Mouse (Mus musculus): Measurements from ENCODE around the gene Cftr. TPM values are rescaled to one million over a fixed set of nuclear protein-coding genes. Genes with fewer than 3 reads are reported as not detected.

Cftr gene
- polyA plus RNA-seq (2011; ENCODE audit: insufficient read depth, insufficient read length, low replicate concordance, missing spikeins), result not detected in 2 replicates

DNA sequence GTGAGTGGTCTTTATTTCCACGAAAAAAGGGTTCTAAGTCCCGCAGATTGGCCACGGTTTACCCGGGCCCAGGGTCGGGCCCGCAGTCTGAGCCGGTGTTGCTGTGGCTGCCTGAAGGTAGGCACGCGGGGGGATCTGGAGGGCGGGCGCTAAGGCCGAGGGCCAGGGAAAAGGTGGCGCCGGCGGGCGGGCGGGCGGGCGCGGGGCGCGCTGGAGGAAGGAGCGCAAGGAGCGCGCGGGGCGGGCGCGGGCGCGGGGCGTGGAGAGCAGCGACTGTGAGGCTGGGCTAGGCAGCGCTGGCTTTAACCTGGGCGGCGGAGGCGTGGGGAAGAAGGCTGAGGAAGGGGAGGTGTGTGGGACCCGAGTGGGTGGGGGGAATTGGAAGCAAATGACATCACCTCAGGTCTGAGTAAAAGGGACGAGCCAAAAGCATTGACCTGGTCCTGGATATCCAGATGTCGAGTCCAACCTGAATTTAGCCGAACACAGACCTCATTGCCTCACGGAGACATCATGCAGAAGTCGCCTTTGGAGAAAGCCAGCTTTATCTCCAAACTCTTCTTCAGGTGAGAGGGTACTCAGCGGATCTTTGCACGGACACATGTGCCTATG, at the start of gene Cftr:
TSS of gene Cftr (plus strand) at position 377 of the 612 bp plus-strand sequence.
- H3K4me3 ChIP-seq (replicated peaks; ENCODE audit: control insufficient read depth, low read depth, low read length), result no peak within 1 kb of the TSS
- H3K4me1 ChIP-seq (ENCODE audit: control insufficient read depth, insufficient read depth, low read length), result no peaks in the 10 kb centered on the region
- no peak for TF ChIP-seq POLR2A (IDR thresholded peaks at IDR 0.05; ENCODE audit: borderline replicate concordance, control insufficient read depth, low read depth, low read length)
- TF ChIP-seq CTCF (IDR thresholded peaks at IDR 0.05; ENCODE audit: control insufficient read depth, insufficient read depth, low read length), result no peak
- no peak within 1 kb of the TSS for H3K27ac ChIP-seq (ENCODE audit: control insufficient read depth, insufficient read depth, low read depth, low read length, poor library complexity)
- WGBS, result 2% methylated on average over 43 of the region's 45 CpGs

DNA sequence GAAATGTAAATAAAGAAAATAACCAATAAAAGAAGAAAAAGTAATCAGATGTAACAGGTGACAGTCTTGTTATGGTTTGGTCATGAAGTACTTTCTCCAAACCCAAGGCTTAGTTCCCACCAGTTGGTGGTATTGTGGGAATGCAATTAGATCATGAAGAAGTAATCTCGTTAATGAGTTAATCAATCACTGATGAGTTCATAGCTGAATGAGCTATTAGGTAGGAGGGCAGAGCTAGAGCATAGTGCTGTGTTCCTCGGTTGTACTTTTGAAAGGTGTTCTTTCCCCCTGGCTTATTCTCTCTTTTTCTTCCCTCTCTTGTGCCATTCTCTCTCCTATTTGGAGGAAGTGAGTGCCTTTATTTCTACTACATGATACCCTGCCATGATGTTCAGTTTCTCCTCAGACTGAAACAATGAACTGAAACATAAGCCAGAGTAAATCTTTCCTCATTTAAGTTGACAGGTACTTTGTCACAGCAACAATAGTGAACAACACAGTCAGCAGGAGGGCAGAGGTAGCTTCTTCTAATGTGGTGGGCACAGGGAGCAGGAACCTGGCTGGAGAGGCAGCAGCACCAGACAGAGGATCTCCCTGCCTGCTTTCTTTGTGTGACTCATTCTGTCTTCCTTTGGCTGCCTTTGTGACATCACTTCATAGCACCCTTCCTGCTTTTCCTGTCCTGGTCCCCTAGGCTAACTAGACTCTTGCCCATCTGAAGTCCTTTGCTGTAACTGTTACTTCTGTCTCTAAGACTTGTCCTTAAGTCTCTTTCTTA, 43.1 kb upstream of the Cftr start:
- no peak overlapping the region for H3K27ac ChIP-seq (ENCODE audit: control insufficient read depth, insufficient read depth, low read depth, low read length, poor library complexity)
- no peak for TF ChIP-seq POLR2A (IDR thresholded peaks at IDR 0.05; ENCODE audit: borderline replicate concordance, control insufficient read depth, low read depth, low read length)
- TF ChIP-seq CTCF (IDR thresholded peaks at IDR 0.05; ENCODE audit: control insufficient read depth, insufficient read depth, low read length), result no peak
- H3K4me1 ChIP-seq (ENCODE audit: control insufficient read depth, insufficient read depth, low read length), result no peaks in the 10 kb centered on the region
- 67% methylated on average over 2 of the region's 2 CpGs for WGBS
- H3K4me3 ChIP-seq (replicated peaks; ENCODE audit: control insufficient read depth, low read depth, low read length), result no peak overlapping the region

DNA sequence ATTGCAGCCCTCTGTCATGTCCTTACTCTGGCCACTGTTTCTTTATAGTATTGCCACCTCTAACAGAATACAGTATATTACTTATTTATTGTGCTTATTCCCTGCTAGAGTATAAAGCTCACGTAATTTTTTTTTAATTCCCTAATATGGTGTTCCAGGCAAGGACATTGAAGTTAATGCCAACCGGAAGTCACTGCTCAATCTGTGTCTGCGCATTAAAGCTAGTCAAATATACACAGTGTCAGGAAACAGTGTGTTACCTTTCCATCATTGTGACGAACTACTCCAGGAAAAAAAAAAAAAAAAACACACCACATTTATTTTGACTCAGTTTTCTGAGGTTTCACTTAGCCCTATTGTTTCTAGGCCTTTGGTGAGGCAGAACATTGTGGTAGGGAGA, 42.4 kb upstream of the Cftr start:
- 63% methylated on average over 4 of the region's 4 CpGs for WGBS
- no peaks in the 10 kb centered on the region for H3K4me1 ChIP-seq (ENCODE audit: control insufficient read depth, insufficient read depth, low read length)
- H3K4me3 ChIP-seq (replicated peaks; ENCODE audit: control insufficient read depth, low read depth, low read length), result no peak overlapping the region
- H3K27ac ChIP-seq (ENCODE audit: control insufficient read depth, insufficient read depth, low read depth, low read length, poor library complexity), result no peak overlapping the region
- no peak for TF ChIP-seq CTCF (IDR thresholded peaks at IDR 0.05; ENCODE audit: control insufficient read depth, insufficient read depth, low read length)
- TF ChIP-seq POLR2A (IDR thresholded peaks at IDR 0.05; ENCODE audit: borderline replicate concordance, control insufficient read depth, low read depth, low read length), result no peak

DNA sequence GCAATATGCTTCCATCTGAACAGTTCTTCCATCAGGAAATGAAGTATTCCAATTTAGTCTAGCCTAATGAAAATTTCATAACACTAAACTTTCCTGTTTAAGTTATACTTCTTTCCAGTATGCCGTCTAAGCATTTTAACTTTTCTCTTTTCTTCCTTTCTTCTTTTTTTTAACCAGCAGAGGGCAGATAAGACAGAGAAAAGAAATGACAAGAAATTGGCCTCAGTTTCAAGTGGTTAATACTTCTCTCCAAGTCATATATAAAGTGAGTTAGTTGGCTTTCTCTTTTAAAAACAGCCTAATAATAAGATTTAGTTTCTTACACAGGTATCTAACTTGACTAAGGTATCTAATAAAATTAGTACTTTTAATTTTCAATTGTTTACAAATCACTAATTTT, 35.2 kb upstream of the Cftr start:
- no peak for TF ChIP-seq CTCF (IDR thresholded peaks at IDR 0.05; ENCODE audit: control insufficient read depth, insufficient read depth, low read length)
- no peak for TF ChIP-seq POLR2A (IDR thresholded peaks at IDR 0.05; ENCODE audit: borderline replicate concordance, control insufficient read depth, low read depth, low read length)
- Histone ChIP-seq H3K4me1 (ENCODE audit: control insufficient read depth, insufficient read depth, low read length) (no peaks in the 10 kb centered on the region), H3K4me3 (replicated peaks; ENCODE audit: control insufficient read depth, low read depth, low read length) (no peak overlapping the region), H3K27ac (ENCODE audit: control insufficient read depth, insufficient read depth, low read depth, low read length, poor library complexity) (no peak overlapping the region)
- 17% methylated on average over 1 of the region's 1 CpGs for WGBS

DNA sequence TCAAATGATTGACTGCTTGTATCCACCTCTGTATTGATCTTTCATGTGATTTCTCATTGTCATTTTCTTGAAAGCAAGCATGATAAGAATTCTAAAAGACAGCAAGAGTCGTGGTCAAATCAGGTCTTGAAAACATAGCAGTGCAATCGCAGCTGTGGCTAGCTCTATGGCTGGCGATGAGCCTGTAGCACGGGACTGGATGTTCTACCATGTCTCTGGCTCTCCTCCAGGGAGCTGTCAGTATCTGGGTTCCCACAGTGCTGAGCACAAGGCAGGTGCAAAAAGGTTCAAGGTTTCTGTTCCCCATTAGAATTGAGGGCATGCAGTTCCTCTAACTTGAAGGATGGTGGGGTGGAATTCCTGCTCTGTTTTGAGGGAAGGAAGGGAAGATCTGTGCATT, 17.5 kb upstream of the Cftr start:
- Histone ChIP-seq H3K27ac (ENCODE audit: control insufficient read depth, insufficient read depth, low read depth, low read length, poor library complexity) (no peak overlapping the region), H3K4me3 (replicated peaks; ENCODE audit: control insufficient read depth, low read depth, low read length) (no peak overlapping the region), H3K4me1 (ENCODE audit: control insufficient read depth, insufficient read depth, low read length) (no peaks in the 10 kb centered on the region)
- 37% methylated on average over 4 of the region's 4 CpGs for WGBS
- no peak for TF ChIP-seq POLR2A (IDR thresholded peaks at IDR 0.05; ENCODE audit: borderline replicate concordance, control insufficient read depth, low read depth, low read length)

DNA sequence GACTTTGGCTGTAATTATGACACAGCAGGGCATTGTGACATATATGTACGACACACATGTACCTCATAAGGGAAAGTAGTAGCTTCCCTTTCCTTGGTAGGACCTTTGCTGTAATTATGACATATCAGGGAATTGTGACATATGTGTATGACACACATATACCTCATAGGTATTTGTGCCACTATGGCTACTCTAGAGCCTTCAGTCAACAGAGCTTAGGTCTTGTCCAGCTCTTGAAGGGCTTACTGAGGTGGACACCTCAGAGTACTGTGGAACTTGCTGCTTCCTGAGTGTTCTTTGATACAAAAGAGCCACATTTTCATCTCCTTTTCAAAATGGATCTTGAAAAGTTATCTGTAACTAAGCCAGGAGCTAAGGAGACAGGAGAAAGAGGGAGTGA, 869 bp upstream of the Cftr start:
- WGBS, result 43% methylated on average over 1 of the region's 1 CpGs
- no peaks in the 10 kb centered on the region for H3K4me1 ChIP-seq (ENCODE audit: control insufficient read depth, insufficient read depth, low read length)
- H3K4me3 ChIP-seq (replicated peaks; ENCODE audit: control insufficient read depth, low read depth, low read length), result no peak overlapping the region
- no peak overlapping the region for H3K27ac ChIP-seq (ENCODE audit: control insufficient read depth, insufficient read depth, low read depth, low read length, poor library complexity)
- TF ChIP-seq POLR2A (IDR thresholded peaks at IDR 0.05; ENCODE audit: borderline replicate concordance, control insufficient read depth, low read depth, low read length) (no peak), CTCF (IDR thresholded peaks at IDR 0.05; ENCODE audit: control insufficient read depth, insufficient read depth, low read length) (no peak)

DNA sequence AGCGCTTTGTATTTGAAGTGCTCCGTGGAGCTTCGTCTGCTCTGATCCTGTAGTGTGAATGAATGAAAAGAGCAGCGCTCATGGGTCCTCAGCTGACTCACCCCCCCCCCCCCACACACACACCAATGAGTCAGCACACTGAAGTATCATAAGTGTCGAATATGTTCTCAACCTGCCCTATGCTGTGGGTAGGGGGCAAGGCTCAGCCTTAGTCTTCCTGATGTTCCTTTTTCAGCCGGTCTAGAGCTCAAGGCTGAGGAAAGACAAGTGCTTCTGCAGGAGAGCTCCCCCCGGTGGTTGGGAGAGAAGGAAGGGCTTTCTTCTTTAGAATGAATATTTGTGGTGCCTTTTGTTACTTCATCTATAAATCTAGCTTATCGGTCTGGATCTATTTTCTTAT, 1.1 kb downstream of the Cftr start:
- H3K4me1 ChIP-seq (ENCODE audit: control insufficient read depth, insufficient read depth, low read length), result no peaks in the 10 kb centered on the region
- TF ChIP-seq CTCF (IDR thresholded peaks at IDR 0.05; ENCODE audit: control insufficient read depth, insufficient read depth, low read length) (no peak), POLR2A (IDR thresholded peaks at IDR 0.05; ENCODE audit: borderline replicate concordance, control insufficient read depth, low read depth, low read length) (no peak)
- WGBS, result 36% methylated on average over 8 of the region's 8 CpGs

DNA sequence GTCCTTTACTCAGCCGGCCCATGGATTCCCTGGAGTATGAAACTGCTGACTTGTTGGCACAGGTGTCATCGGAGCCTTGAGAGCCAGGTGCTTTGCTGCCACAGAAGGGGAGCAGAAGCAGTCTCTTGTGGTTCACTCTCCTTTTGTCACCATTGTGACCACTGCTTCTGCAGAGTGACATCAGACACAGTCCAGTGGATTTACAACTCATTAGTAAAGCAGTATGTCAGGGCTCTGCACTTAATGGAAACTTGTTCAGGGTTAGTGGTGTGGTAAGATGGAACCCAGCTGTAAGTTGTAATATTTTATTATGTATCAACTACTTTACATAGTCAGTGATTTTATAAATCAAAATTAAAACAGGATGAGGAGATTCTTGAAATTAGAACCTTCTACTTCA, 7.0 kb downstream of the Cftr start:
- TF ChIP-seq POLR2A (IDR thresholded peaks at IDR 0.05; ENCODE audit: borderline replicate concordance, control insufficient read depth, low read depth, low read length) (no peak), CTCF (IDR thresholded peaks at IDR 0.05; ENCODE audit: control insufficient read depth, insufficient read depth, low read length) (no peak)
- no peaks in the 10 kb centered on the region for H3K4me1 ChIP-seq (ENCODE audit: control insufficient read depth, insufficient read depth, low read length)
- H3K27ac ChIP-seq (ENCODE audit: control insufficient read depth, insufficient read depth, low read depth, low read length, poor library complexity), result no peak overlapping the region
- H3K4me3 ChIP-seq (replicated peaks; ENCODE audit: control insufficient read depth, low read depth, low read length), result no peak overlapping the region
- 86% methylated on average over 2 of the region's 2 CpGs for WGBS

More for the DNA sequence above, 1.1 kb downstream of the Cftr start:
- Histone ChIP-seq H3K4me3 (replicated peaks; ENCODE audit: control insufficient read depth, low read depth, low read length) (no peak overlapping the region), H3K27ac (ENCODE audit: control insufficient read depth, insufficient read depth, low read depth, low read length, poor library complexity) (no peak overlapping the region)

All from bone marrow, adult 2 months (tissue).